Mouse (Mus musculus): ENCODE measurements around the gene Dst.

- TF ChIP-seq CTCF (IDR thresholded peaks at IDR 0.05), result no peak
- TF ChIP-seq EP300 (IDR thresholded peaks at IDR 0.05; ENCODE audit: insufficient read depth, low read depth, low read length), result no peak
- TF ChIP-seq POLR2A (IDR thresholded peaks at IDR 0.05; ENCODE audit: insufficient read depth, low read depth, low read length), result no peak
Observed at GRCm38 (mm10) chr1:34070474-34070873, 162.4 kb downstream of the Dst start.
